Mouse (Mus musculus): Measurements from ENCODE around the gene Gpr15.

DNA sequence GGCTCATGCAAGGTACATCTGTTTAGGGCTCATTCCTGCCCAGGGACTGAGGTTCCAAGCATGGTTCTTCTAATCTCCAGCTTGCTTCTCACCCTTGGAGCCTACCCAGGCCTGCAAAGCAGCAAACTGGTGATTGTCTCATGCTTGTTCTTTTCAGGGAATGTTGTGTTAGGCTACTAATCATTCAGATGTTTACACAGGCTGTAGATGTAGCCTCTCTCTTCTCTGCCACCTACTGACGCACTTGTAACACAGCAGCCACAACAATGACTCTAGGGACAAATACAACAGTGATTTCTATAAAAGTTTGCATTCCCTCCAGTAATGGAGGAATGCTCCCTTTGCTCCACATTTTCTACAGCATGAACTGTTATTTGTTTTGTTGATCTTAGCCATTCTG lies 32.4 kb upstream of the Gpr15 start:
- peak; percentile 71 for TF ChIP-seq CTCF (IDR thresholded peaks at IDR 0.05; ENCODE audit: low read depth)
- TF ChIP-seq EP300 (IDR thresholded peaks at IDR 0.05; ENCODE audit: low read depth): no peak

Data from heart, postnatal 0 days (tissue).